Mouse (Mus musculus) urinary bladder, postnatal 4 days (tissue): Measurements from ENCODE around the gene 4931428L18Rik.

Source experiments
- DNase-seq, 2 experiments: peaks; one replicate each; pipeline ENCODE4 v3.0.0; 2021 to 2022; ENCODE audit warnings: low spot score in 2 of 2

The 4931428L18Rik gene

DNA sequence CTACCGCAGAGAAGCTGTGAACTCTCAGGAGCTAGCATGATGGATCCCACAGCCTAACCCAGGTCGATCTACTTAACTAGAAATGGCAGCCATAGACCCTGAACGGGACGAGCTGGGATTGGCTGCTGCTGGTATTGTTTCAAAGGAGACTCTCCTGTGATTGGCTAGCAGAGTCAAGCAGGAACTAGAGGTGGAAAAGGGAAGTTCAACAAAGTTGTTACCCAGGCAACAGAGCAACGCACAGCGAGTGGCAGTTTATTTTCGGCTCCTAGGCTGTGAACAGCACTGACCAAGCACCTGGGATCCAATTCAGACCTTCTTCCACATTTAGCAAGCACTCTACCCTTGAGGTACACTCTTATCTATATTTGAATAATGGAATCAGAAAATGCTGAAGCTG, at the start of gene 4931428L18Rik, which contains the start of gene Pih1d3:
4931428L18Rik (minus strand) TSS at position 121 of the 400 bp plus-strand sequence.
Pih1d3 (plus strand) TSS at position 275 of the 400 bp plus-strand sequence.
- DNase-seq, result no peak

DNA sequence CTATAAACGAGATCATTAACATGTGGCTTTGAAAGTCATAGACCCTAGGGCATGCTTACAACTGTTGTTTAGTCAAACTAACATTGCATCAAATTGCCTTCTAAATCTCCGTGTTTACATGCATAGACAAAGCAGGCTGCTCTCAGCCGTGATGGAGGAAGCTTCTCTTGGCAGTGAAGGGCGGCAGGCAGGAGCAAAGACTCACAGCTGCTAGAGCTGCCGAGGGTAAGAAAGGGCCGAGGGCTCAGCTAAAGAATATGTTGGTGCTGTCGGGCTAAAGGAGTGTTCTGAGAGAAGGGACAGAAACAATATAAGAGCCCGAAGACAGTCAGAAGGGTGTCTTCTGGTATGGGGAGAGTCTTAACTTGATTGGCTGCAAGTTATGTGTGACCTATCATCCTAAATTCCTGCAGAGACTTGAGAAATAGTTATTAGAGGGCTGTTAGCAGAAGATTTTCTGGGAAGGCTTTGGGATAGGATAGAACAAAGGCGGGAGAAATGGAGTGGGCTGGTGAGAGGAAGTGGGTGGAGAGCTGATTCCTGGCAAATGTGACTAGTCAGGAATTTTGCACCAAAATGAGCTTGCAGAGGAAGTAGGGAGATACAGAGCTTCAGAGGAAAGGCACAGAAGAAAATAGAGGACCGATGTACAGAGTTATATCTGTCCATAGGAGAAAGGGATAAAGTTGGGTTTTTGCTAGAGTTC, 37.9 kb upstream of the 4931428L18Rik start:
- DNase-seq, result no peak

DNA sequence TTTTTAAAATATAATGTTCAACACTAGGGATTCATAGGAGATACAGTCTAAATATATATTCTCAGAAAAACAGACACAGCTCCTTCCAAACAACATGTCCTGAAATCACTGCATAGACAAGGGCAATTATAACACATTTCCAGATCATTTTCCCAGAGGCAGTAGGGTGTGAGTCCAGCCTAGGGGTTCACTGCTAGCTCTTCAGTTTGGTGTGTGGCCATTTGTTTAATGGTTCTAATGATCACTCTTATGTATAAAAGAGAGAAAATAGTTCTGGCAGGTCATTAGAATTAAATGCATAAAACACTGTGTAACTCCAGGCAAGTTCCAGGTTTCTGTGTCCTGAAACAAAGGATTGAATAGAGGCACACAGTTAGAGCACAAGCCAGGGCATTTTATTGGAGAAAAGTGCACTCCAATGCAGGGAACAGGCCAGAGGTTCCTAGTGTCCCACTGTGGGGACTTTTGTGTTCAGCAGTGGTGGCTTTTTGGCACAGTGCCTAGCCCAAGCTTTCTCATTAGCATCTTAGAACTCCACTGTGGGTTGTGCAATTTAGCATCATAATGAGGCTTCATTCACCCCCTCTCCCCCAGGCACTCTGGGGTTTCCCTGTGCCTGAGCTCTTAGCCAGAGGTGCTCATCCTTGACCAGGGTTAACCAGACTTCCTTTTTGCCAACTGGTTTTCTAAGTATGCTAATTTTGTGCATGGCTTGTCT, 11.0 kb upstream of the 4931428L18Rik start:
- DNase-seq, result no peak

DNA sequence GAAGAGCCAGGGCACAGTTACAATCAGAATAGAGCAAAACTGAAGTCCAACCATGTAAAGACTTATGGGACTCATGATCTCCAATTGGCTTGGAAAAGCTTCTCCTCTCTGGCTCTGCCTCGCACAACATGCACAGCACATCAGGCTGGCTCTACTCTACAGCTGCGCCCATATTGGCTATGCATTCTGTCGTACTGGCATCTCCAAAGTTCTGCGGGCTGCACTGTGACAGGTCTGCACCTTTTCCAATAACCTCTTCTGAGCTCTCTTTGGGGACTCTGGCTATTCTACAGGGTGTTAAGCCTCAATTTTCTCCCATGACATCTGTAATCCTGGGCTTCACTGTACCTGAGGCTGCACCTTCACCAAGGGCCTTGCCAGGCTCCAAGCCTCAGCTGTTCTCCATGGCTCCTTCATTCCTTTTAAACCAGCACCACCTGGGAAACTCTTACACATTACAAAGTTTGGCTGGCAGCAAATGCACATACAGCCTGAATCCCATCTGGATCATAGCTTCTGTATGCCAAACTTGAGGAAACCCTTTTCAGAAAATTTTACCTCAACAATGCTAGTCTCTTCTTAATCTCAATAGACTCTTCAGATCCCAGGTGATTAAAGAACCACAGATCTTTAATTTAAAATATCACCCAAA, 1.8 kb downstream of the 4931428L18Rik start:
- no peak for DNase-seq

DNA sequence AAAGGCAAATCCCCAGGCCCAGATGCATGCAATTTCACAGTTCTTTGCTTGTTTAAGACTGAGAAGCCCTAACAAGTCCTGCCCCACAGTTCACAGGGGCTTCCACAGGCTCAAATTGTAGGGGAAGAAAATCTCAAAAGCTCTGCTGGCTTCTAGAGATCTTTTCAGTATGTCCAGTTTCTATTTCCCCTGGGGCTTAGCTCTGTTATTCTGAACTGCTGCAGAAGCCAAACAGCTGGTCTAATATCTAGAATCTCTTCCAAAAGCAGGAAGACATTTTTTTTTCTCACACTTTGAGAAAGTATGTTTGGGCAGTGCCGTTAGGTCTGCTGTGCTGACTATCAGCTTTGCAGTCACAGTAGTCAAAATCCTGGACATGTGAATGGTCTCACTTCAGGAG, 7.7 kb downstream of the 4931428L18Rik start:
- no peak for DNase-seq

DNA sequence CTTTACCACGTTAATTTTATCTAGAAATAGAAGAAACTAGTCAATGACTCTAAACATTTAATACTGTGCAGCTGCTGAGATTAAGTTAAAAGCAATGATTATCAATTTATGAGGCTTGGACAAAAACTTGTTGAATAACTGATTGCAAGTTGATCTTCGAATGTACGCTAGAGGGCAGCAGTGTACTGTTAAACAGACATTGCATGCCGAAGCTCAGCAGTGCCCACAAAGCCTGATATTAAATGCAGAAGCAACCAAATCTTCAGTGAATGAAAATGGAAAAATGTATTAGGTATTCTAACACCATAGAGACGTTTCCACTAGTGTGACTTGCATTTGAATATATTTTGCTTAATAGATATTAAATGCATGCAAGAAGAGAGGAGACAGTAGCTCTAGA, 12.3 kb downstream of the 4931428L18Rik start:
- DNase-seq, result no peak

DNA sequence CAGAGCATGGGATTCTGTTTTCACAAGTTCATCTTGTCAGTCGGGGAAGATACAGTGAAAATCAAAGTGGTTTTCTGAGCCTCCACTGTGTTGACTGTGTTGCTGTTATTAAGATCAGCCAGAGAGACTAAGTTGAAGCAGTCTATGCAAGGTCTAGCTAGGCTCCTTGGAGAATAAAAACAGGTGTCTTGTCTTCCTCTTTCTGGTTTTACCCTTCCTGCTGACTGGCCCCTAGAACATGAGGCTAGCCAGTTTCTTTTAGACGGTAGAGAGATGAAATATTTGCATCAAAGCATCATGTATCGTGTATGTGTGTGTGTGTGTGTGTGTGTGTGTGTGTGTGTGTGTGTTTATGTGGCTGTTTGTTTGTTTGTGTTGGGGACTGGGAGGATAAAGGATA, 16.7 kb downstream of the 4931428L18Rik start:
- DNase-seq, result no peak

DNA sequence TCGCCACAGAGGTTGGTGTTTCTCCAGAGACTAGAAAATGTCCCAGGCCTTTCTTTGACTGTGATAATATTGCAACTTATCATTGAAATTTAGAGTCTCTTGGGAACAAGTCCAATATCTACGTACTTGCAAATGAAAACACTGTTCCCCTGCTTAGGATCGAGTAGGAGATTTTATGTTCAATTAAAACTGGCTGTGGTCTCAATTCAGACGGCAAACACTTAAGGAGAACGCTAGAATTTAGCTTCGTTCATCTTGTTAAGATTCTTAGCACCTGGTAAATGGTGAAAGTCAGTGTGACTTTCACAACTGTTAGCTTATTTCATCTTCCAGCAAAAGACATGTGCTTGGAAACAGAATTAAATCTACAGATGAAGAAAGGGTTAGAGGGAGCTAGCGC, 17.1 kb downstream of the 4931428L18Rik start:
- DNase-seq, result no peak

DNA sequence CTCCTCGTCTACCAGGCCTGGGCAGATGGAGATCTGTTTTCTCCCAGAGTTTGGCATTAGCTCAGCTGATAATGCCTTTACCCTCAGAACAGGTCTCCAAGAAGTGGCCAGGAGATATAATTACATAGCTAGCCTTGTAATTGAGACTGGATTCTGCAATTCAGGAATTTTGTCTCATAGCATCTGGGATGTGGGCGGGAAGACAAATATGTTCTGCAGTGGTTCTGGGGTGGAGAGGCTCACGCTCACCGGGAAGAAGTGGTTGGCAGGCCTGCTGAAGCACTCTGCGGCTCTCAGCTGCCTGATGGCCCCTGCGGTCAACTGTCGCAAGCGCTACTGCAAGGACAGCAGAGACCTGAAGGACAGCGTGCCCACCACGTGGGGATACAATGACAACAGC, 18.7 kb downstream of the 4931428L18Rik start:
- DNase-seq, result no peak

DNA sequence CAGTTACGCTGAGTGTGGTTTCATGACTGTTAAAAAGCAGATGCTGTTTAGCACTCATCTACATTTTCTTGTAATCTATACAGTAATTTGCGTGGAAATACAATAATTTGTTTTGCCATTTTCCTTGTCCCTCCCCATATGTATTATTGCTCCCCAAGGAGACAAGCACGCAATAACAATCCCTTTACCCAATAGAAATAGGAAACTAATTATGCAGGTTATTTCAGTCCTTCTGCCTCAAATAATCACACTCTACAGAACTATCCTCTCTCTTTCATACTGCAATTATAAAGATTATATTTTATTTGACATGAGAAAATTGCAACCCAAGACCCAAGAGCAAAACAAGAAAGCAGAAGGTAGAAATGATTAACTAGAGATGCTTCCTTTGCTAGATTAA, 25.5 kb downstream of the 4931428L18Rik start:
- DNase-seq, result no peak

DNA sequence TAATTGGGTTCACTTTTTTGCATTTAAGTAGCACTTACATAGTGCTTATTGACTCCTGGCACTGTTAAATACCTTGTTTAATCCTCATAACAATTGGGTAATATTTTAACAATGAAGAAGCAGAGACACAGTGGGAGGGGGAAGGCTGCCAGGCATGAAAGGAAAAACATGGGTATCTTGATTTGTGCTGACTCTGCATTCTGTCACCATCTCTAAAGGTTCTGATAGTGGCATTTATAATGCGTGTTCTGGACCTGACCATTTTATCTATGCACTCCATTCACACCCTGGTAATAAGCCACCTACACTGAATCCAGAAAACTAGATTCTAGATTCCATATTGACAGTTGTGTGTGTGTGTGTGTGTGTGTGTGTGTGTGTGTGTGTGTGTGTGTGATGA, 26.9 kb downstream of the 4931428L18Rik start:
- no peak for DNase-seq

DNA sequence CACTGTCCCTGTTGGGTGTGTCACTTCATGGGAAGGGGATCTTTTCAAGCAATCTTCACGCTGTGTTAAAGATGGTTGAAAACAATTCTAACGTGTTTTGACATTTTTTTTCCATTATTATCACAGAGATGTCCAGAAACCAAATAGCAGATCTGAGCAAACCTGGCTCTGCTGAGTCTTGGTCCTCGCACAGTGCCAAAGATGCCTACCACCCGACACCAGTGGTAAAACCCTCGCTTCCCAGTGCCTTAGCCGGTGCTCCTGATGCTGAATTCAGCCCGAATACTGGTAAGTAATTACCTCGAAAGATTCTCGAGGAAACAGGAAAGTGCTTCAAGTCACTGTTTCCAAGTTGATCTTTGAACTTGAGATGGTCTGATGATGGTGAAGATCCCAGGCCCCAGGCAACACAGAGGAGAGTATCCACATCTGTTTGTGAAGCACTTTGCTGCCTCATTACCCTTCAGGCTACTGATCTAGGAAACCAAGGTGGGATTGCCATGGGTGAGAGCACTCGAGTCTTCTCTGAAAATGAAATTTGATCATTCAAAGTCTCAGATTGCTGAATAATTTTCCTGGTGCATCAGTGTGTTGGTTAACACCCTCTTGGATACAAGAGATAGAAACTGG, 32.1 kb downstream of the 4931428L18Rik start:
- DNase-seq, result no peak

DNA sequence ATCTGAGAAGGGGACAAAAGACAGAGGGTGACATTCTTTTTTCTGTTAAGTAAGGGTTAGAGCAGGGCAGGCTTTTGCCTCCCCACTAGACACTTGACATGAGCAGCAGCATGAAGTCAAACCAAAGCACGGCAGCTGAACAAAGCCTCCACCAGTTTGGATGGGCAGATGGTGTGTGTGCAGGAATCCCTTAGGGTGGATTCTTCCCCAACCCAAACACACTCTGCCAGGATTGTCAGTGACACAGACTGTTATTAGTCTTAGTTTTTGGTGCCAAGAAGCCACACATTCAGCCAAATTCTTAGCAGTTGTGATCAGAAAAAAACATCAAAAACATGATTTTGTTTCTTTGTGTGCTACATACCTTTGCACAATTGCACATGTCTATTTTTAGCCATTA, 44.2 kb downstream of the 4931428L18Rik start:
- DNase-seq, result no peak

DNA sequence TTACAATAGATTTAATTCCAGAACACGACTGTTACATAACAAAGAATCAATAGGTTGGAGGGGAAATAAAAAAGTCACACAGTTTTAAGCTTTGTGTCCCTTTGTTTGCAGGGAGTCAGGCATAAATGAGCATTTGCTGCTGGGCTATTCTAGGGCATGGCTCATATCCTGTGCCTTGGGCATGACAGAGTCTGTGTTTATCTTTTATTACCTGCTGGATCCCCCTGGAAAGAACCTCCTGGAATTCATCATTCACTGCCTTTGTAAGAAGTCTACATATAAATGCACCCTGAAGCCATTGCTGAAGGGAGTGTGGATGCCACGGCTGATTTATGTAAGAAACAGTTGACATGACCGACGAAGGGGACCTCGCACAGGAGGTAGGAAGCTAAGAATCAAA, 46.4 kb downstream of the 4931428L18Rik start, which contains the start of gene Lgsn:
Lgsn (plus strand) TSS at position 301 of the 400 bp plus-strand sequence.
- no peak for DNase-seq

DNA sequence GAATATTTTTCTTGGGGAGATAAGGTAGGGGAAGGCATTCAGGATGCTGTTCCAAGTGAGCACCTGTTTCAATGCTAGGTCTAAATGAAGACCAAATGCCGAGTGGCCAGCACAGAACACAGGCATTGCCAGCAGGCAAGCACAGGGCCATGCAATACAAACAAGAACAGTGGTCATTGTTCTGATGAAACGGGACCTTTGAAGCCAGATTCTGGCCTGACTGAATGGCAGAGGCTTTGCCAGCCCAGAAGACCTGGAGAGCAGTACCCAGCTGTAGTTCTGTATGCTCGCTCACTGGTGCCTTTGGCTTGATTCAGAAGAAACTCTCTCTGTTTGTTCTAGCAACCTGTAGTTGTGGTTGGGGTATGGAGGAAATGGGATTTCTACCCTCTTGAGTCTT, 47.1 kb downstream of the 4931428L18Rik start:
- no peak for DNase-seq

DNA sequence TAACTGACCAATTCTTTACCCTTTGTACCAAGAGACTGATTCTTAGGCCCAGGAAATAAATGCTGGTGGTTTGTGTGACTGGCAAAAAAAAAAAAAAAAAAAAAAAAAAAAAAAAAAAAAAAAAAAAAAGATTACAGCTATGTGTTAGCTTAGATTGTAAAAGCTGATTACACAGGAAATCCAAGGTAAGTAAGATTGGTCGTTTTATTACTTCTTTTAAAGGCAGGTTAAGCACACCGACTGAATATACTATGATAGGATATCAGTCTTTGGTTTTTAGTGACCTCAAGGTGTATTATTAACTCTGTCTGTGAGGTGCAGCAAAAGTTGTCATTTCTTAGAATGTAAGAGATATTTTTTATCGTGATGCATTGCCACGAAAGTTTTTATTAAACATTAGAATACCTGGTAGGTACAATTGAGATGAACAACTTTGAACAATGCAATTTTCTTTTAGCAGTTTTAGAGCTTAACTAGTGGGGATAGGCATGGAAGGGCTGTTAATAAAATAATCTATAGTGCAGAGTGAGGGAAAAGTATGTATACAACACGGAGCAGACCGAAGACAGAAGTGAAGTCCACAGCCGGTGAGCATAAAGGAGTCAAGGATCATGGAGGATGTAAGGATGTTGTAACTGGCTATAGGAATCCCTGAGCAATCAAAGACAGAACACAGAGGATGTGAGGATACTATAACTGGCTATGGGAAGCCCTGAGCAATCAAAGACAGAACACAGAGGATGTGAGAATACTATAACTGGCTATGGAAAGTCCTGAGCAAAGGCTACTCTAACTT, 57.0 kb downstream of the 4931428L18Rik start:
- DNase-seq, result no peak

DNA sequence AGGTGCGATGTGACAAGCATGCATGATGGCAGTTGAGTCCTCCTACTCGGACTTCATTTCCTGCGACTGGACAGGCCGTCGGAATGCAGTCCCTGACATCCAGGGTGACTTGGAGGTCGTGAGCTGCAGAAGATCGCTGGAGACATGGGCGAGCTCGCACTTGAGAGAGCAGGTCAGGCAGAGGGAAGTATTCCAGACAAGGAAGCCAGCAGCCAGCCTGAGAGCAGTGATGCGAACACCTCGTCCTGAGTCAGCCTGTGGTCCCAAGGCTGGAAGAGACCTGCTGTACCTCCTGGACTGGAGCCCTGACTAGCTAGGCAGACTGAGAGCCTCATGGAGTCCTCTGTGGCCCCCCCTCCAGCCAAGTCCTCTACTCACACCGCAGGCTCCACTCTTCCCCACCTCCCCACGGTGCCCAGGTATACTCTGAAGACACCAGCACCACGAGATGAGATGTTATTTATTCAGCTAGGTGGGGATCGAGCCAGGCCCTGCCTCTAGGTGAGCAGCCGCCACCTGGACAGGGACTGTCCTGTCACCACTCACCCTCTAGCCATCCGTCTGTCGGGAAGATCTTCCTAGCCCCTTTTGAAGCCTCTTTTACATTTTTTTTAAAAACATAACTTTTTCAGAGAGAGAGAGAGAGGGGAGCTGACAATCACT, 57.8 kb downstream of the 4931428L18Rik start:
- DNase-seq, result no peak

DNA sequence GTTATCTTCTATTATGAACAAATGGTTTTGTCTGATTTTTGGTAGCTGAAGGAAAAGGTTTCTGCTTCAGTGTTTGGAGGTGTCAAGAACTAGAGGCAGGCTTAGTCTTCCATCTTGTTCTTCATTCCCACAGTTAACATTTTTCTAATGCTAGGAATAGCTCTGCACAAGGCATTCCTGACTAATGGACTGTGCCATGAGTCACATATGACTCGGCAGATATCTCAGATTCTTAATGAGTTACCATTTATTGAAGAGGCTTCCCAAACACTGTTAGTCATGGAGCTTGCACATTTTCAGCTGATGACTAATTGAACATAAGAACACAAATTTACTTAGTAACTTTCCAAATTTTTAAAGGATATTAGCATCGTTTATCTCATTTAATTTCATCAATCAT, 65.6 kb downstream of the 4931428L18Rik start:
- DNase-seq, result no peak

DNA sequence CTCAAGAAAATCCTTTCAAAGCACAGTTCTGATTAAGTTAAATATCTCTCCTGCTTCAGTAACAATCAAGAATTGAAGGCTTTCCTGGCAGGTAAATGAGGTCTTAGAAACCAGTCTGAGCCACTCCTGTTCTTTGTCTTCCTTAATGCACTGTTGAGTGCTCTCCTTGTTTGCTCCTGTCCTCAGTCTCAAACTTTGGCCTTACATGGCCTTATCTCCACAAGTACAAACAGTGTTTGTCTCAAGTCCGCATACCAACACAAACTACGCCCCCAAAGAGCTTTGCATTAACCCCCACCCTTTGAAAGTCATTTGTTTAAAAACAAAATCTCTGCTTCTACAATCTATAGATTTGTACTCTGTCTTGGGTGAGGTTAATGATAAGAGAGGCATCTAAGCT, 66.3 kb downstream of the 4931428L18Rik start:
- DNase-seq, result no peak

DNA sequence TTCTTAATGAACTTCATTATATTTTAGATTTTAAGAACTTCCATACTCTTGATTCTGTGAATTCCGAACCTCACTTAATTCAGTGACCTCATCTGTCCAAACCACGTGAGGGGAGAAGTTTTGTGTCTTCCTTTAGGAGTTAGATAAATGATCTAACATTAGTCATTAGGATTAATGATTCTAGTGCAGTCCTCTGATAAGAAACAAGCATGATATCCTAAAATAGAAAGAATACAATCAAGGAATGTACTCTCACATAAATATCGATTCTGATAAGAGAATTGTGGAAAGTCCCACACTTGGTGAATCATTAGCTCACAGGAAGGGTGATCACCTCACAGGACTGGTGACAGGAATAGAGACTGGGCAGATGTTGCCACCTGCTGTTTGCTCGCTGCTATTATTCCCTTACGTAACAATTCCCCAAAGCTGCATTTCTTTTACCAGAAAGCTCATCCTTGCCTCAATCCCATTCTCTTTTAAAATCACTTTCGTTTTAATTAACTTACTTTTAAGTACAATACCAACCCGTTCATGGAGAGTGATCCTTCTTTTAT, 68.6 kb downstream of the 4931428L18Rik start:
- DNase-seq, result no peak
